Mouse (Mus musculus): ENCODE results near the gene Gm44965. TPM values are rescaled to one million over a fixed set of nuclear protein-coding genes. Genes with fewer than 3 reads are reported as not detected.
A peak's percentile ranks its signal among the peaks of the same experiment; 100 is the strongest.
"Not testable (repeated sequence)": the region's sequence is repeated elsewhere in the genome, so short reads cannot be mapped to it uniquely, and the experiment has no call there.

Gm44965 gene
- total RNA-seq, 2 experiments from 2014 or later = not detected

DNA sequence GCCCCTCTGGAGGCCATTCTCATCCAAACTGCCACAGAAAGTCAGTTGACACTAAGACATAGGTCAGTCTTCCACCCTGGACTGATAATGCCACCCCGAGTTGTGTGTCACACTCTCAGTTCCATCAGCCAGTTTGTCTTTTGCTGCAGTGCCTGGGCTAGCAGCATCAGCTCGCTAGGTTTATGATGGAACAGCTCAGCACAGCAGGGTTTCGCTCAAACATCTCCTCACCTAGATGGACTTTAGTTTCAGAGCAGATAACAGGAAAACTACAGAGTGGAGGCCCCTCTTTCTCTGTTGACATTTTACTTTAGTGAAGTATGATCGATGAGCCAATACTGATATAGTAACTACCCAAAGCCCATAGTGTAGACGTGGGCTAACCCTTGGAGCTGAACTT is 21.0 kb downstream of the Gm44965 start:
- intact Hi-C loops (cut with DNase I) = no loop called here
- no peak for DNase-seq

DNA sequence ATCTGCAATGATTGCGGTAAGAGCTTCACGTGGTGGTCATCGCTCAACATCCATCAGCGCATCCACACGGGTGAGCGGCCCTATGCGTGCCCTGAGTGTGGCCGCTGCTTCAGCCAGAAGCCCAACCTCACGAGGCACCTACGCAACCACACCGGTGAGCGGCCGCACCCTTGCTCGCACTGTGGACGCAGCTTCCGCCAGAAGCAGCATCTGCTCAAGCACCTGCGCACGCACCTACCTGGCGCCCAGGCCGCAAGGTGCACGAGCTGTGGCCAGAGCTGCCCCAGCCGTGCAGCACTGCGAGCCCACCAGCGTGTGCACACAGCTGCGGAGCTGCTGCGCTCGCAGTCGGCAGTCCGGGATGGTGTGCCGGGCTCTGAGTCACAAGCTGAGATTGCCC is 26.3 kb downstream of the Gm44965 start:
- intact Hi-C loops (cut with DNase I) = no loop called here
- no peak for DNase-seq

DNA sequence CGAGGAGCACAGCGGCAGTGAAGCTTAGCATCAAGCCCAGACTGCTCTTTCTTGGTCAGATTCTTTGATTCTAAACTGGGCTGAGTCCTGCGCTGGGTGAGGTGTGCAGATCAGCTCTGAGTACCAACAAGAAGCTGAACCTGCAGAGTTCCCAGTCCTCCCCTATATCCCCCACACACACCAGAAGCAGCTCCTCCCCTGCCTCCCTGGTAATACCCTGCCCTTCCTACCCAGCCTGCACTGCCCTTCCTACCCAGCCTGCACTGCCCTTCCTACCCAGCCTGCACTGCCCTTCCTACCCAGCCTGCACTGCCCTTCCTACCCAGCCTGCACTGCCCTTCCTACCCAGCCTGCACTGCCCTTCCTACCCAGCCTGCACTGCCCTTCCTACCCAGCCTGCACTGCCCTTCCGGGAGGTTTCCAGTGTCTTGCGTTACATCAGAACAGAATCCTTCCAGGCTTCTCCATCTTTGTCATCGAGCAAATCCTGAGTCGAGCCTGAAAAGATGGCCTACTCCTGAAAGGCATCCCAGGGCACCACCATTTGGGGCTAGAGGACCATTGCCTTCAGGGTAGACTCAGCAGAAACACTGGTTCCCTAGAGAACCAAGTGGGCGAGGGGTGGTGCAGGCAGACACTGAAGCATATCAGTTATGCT is 28.6 kb downstream of the Gm44965 start:
- intact Hi-C loops (cut with DNase I); DNase-seq: not testable (repeated sequence)

GRCm38 (mm10) chr6:48623460-48623859 is 29.7 kb downstream of the Gm44965 start:
- no peak for DNase-seq
- intact Hi-C loops (cut with DNase I) = no loop called here

- intact Hi-C loops (cut with DNase I) = no loop called here
- DNase-seq = no peak
Measured at GRCm38 (mm10) chr6:48626464-48626863, 32.7 kb downstream of the Gm44965 start, which contains the start of gene AI854703. TSS of gene AI854703 (plus strand) at chr6:48626764.

DNA sequence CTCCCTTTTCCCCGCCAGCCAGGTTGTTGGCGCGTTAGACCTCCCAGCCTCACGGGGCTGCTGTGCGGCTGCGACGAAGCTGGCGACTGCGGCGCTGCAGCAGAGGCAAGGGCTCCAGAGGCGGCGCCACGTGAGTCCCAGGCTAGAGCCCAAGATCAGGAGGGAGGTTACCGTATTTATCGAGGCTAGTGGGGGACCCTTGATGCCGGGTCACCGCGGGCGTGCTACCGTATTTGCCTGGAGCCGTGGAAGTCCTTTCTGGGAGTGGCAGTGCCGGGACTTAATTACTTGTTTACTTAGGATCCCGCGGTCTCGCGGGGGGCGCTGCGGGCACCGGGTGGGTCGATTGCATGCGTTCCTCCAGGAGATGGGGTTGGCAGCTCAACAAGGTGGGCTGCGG is 33.2 kb downstream of the Gm44965 start:
- intact Hi-C loops (cut with DNase I) = no loop called here
- DNase-seq = peak; percentile 50 to 57

DNA sequence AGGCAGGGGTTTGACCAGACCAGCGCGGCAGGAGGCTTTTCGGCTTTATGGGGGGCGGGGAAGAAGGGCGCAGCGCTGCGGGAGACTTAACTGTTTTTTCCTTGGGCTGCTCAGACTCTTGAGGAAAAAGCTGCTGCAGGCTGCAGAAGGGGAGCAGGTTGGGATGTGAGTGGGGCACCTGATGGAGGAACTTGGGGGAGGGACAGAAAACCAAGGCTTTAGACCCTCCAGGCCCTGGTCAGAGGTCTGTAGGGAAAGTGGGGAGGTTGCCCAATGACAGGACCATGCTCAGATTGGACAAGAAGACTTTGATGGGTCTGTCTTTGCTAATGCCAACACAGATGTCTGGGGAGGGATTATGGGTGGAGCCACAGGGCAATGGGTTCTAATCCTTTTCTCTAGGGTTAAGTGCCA is 33.8 kb downstream of the Gm44965 start:
- intact Hi-C loops (cut with DNase I) = no loop called here
- DNase-seq = no peak

GRCm38 (mm10) chr6:48628377-48628776 is 34.6 kb downstream of the Gm44965 start:
- intact Hi-C loops (cut with DNase I) = no loop called here
- DNase-seq = no peak

DNA sequence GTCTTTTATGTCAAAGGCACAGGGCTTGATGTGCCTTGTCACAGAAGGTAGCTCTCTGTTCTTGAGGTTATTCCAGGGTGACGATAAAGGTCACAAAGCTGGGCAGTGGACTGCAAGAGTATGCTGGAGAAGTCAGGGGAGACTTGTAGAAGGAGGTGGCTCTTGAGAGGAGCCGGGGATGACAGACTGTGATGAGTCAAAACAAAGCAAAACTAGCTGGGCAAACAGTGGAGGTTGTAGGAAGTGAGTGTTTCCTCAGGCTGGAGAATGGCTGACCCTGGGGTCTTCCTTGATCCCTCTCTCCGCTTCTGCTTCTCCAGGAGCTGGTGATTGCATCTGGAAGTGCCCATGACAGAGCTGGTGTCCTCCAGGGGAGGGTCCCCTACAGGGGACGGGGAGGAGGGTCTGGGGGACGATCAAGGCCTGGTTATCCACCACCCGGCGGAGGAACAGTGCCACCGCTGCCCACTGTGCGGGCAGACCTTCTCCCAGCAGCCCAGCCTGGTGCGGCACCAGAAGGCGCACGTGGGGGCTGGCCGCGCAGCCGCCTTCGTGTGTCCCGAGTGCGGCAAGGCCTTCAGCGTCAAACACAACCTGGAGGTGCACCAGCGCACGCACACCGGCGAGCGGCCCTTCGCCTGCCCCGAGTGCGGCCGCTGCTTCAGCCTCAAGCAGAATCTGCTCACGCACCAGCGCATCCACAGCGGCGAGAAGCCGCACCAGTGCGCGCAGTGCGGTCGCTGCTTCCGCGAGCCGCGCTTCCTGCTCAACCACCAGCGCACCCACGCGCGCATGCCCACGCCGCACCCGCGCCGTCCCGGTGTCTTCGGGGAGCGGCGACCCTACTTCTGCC is 35.3 kb downstream of the Gm44965 start:
- intact Hi-C loops (cut with DNase I) = no loop called here
- DNase-seq = peak; percentile 25 to 26

DNA sequence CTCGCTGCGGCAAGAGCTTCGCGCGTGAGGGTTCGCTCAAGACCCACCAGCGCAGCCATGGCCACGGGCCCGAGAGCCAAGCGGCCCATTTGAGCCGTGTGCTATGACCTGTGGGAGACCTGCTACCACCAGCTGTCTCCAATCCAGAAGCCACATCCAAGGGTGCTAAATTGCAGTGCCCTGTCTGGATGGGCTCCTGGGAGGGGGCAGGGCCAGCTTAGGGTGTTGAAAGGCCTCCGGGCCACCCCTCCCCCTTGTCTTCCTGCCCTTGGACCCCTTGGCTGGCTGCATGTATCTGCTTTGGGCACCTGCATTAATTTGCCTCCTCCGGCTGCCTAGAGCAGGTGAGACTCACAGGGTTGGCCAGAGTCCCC is 35.9 kb downstream of the Gm44965 start:
- intact Hi-C loops (cut with DNase I) = no loop called here
- DNase-seq = no peak

DNA sequence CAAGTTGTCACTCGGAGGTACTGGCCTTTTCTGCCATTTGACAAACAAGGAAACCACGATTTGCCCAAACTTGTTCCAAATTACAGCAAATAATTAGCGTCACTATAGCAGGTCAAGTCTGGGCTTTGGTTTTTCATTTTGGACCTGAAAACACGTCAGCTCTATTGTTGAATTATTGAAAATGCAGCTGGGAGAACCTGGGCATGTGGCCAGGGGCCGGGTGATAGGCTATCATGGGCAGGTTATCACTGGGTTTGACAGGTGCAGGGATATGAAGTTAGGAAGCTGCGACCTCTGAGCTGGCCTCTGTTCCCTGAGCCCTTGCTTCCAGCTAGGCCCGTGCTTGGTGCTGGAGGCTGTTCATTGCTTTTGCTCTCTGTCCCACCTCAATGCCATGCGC is 37.1 kb downstream of the Gm44965 start:
- DNase-seq = no peak
- intact Hi-C loops (cut with DNase I) = no loop called here

DNA sequence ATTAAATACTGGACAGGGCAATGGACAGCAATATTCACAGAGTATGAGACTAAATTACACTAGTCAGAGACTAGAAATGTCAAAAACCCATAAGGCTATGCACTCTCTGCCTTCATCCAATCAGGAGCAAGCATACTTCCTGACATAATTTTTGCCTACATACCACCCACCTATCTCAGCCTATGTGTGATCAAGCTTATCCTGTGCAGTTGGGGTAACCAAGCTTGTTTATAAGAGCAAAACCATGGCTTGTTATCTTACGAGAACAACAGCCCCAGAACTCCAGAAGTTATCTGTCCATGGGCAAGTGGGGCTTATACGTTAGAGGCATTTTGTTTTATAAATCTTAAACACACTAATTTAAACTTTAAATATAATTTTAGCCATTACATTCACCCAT is 41.4 kb downstream of the Gm44965 start:
- DNase-seq = no peak
- intact Hi-C loops (cut with DNase I) = no loop called here

GRCm38 (mm10) chr6:48636515-48636914 is 42.8 kb downstream of the Gm44965 start:
- DNase-seq = peak; percentile 44 to 71
- intact Hi-C loops (cut with DNase I) = no loop called here

DNA sequence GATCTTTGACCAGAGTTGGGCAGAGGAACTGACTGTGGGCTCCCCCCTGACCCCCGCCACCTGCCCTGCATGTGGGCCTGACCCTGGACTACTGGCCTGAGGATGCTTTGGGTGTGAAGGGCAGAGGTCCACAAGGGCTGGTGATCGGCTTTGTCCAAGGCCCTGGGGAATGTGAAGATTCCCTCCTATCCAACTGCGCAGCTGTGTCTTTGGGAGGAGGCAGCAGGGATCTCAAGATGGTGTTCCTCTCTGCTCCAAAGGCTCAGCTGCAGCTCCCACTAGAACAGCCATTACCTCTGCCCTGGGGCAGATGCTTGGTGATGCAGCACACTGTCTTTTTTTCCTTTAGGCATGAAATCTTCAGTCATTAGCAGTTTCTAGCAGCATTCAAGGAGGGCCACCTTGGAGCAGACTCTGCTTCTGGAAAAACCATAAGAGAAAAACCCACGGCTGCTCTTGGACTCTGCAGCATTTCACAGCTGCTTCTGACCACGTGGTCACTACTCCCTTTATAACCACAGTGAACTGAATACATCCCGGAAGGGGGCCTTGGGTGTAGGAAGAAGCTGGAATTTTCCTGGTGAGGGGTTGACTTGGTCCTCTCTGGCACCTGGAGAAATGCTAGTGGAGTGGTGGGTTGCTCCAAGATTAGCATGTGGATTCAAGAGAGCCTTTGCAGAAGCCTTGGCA is 44.2 kb downstream of the Gm44965 start:
- intact Hi-C loops (cut with DNase I) = no loop called here
- no peak for DNase-seq

DNA sequence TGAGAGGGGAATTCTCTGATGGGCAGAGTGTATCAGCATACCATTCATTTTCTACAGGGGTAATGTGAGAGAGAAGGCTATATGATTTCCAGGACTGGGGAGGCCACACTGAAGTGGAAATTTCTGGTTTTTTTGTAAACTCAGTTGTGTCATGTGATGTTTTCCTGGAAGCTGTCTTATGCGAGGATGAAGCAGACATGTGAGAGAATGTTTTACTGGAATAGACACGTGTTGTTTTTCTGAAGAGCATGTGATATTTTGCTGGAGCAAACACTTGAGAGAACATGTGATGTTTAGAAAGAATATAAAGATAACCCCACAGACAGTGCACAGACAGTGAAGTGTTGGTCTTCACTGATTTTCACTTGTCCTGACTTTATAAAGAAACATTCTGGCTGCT is 44.8 kb downstream of the Gm44965 start:
- intact Hi-C loops (cut with DNase I) = no loop called here
- no peak for DNase-seq

- DNase-seq = no peak
- intact Hi-C loops (cut with DNase I) = loop anchor here (10.0 kb wide), 1 partner anchor 313 kb away; no protein-coding TSS in a partner anchor
Measured at GRCm38 (mm10) chr6:48641391-48641790, 47.6 kb downstream of the Gm44965 start.

- intact Hi-C loops (cut with DNase I) = loop anchor here (2.0 to 10.0 kb wide), 2 partner anchors 96 to 312 kb away; no protein-coding TSS in a partner anchor
- DNase-seq = peak in 1 of 2 experiments; percentile 61
Measured at GRCm38 (mm10) chr6:48642764-48643292, 49.1 kb downstream of the Gm44965 start.

DNA sequence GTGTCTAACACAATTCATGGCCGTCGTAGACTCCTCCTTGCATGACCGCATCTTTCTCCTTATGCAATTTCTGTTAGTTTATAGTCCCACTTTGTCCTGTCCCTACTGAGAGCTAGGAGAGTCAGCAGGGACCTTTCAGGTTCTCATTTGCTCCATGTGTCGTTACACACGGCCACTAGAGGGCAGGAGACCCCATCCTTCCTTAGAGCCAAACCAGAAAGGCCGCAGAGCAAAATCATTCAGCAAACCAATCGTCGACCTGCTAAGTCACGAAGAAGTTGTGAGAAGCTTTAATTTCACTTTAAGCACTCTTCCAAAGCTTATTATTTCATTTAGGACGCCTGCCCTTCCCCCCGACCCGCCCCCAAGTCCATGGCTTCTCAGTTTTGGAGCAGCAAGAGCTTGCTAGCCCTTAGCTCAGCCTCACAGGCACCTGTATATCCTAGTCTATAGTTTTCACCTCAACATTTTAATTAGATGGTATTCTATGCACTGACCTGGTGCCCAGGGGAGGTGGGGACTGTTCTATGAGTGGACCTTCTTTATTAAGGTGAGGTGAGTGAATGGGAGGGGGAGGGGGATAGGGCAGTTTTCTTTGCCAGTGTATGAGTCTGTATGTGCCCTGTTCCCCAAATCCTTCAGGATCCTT is 52.0 kb downstream of the Gm44965 start:
- peak; percentile 78 to 82 for DNase-seq
- intact Hi-C loops (cut with DNase I) = loop anchor here (1.0 to 10.0 kb wide), 8 partner anchors 29 to 467 kb away; partner anchors contain the start of genes Gimap4 and Gimap5

DNA sequence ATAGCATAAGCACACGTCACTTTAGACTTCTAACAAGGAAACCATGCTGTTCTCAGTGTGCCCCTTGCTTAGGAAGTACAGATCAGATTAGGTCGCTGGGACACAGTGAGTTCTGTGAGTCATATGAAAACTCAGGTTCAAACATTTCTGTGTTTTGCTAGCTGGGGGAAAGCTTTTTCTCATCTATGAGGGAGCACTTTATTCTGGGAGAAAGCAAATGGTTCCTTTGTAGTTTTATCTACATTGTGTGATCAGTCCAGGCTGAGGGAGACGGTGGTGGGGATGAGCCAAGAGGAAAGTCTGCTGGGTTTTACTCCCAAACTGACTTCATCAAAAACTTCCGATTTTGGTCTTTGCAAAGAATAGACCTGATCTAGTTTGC is 52.6 kb downstream of the Gm44965 start:
- no peak for DNase-seq
- intact Hi-C loops (cut with DNase I) = loop anchor here (2.0 to 10.0 kb wide), 5 partner anchors 29 to 309 kb away; partner anchors contain the start of genes Gimap4 and Gimap5

DNA sequence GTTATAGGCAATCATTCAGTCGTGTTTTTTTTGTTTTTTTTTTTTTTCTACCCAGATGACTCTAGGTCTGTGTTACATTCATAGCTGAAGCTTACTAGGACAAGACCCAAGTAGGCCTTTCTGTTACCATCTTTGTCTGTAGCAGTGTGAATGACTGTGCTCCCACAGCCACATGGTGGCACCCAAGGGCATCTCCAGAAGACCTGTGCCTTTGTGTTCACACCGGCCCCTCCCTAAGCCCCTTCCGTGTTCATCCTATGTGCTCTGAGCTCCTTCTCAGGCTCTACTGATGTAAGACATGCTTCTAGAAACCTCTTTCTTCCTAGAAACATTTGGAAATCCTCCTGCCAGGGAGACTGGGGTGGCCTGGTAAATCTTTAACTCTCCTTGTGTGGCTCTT is 53.3 kb downstream of the Gm44965 start, which contains the start of gene Gimap8:
TSS of gene Gimap8 (plus strand) at position 240 of the 400 bp plus-strand sequence.
- intact Hi-C loops (cut with DNase I) = loop anchor here (2.0 to 10.0 kb wide), 5 partner anchors 28 to 308 kb away; partner anchors contain the start of genes Gimap4 and Gimap5
- peak; percentile 61 to 67 for DNase-seq

All from heart, postnatal 14 days (tissue).